Mouse (Mus musculus): ENCODE measurements around the gene Sh3pxd2b. TPM values are rescaled to one million over a fixed set of nuclear protein-coding genes. Genes with fewer than 3 reads are reported as not detected.

The Sh3pxd2b gene
- polyA plus RNA-seq, 1 experiment from 2014 or later = 25.2 TPM

- 82% methylated on average over 3 of the region's 3 CpGs for WGBS
- H3K27me3 ChIP-seq = no peaks in the 10 kb centered on the region
- ATAC-seq (ENCODE audit: low FRiP score) = no peak
- no peak overlapping the region for H3K4me3 ChIP-seq (replicated peaks)
- no peaks in the 10 kb centered on the region for H3K9me3 ChIP-seq
- no peaks in the 10 kb centered on the region for H3K36me3 ChIP-seq (replicated peaks)
- H3K4me2 ChIP-seq = no peak overlapping the region
- no peak overlapping the region for H3K9ac ChIP-seq
- no peaks in the 10 kb centered on the region; the same call in 1 of the 2 replicates for H3K4me1 ChIP-seq
- H3K27ac ChIP-seq = no peak overlapping the region
These were observed 31.6 kb upstream of the Sh3pxd2b start for GRCm38 (mm10) chr11:32316009-32316408.

GRCm38 (mm10) chr11:32320507-32321195 lies 27.0 kb upstream of the Sh3pxd2b start:
- H3K27ac ChIP-seq = no peak overlapping the region
- H3K9ac ChIP-seq = no peak overlapping the region
- no peak overlapping the region for H3K4me2 ChIP-seq
- no peaks in the 10 kb centered on the region for H3K9me3 ChIP-seq
- 0 out of 2 replicates have a peak, but pooled peaks cover 8% of the 10 kb centered on the region for H3K27me3 ChIP-seq
- no peak overlapping the region for H3K4me3 ChIP-seq (replicated peaks)
- no peaks in the 10 kb centered on the region for H3K36me3 ChIP-seq (replicated peaks)
- H3K4me1 ChIP-seq = no peaks in the 10 kb centered on the region; the same call in 1 of the 2 replicates
- WGBS = 68% methylated on average over 11 of the region's 11 CpGs
- ATAC-seq (ENCODE audit: low FRiP score) = no peak

GRCm38 (mm10) chr11:32321196-32321565 lies 26.4 kb upstream of the Sh3pxd2b start:
- H3K27me3 ChIP-seq = 0 out of 2 replicates have a peak, but pooled peaks cover 8% of the 10 kb centered on the region
- no peak for ATAC-seq (ENCODE audit: low FRiP score)
- H3K4me1 ChIP-seq = no peaks in the 10 kb centered on the region; the same call in 1 of the 2 replicates
- H3K4me3 ChIP-seq (replicated peaks) = no peak overlapping the region
- no peaks in the 10 kb centered on the region for H3K9me3 ChIP-seq
- 43% methylated on average over 8 of the region's 8 CpGs for WGBS
- H3K36me3 ChIP-seq (replicated peaks) = no peaks in the 10 kb centered on the region
- H3K9ac ChIP-seq = no peak overlapping the region
- H3K27ac ChIP-seq = no peak overlapping the region
- H3K4me2 ChIP-seq = no peak overlapping the region

DNA sequence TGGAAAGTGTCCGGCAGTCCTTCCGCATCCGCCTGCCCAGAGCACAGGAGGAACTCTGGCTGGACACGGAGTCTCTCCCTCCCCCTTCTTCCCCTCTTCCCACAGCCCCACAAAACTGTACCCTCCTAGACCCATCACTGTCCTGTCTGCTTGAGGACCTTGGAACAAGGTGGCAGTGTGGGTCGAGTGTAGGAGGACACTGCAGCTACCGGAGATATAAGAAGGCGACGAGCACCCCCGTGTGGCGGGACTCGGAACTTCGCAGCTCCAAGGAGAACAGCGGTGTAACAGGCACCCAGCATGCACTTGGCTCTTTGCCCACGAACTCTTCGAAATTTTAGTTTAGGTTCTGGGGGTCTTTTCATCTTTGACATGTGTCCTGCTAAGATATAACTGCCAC lies 23.0 kb upstream of the Sh3pxd2b start:
- Histone ChIP-seq H3K27ac (no peak overlapping the region), H3K4me3 (replicated peaks) (no peak overlapping the region), H3K4me1 (no peaks in the 10 kb centered on the region; the same call in 1 of the 2 replicates), H3K27me3 (0 out of 2 replicates have a peak, but pooled peaks cover 8% of the 10 kb centered on the region), H3K9ac (no peak overlapping the region), H3K9me3 (no peaks in the 10 kb centered on the region), H3K36me3 (replicated peaks) (no peaks in the 10 kb centered on the region), H3K4me2 (peak overlapping the region; percentile 25; the same call in 1 of the 2 replicates)
- peak; percentile 86 for ATAC-seq (ENCODE audit: low FRiP score)
- WGBS = 12% methylated on average over 15 of the region's 15 CpGs

GRCm38 (mm10) chr11:32331075-32331474 lies 16.5 kb upstream of the Sh3pxd2b start:
- Histone ChIP-seq H3K4me3 (replicated peaks) (no peak overlapping the region), H3K36me3 (replicated peaks) (no peaks in the 10 kb centered on the region), H3K9ac (no peak overlapping the region), H3K27me3 (0 out of 2 replicates have a peak, but pooled peaks cover 3% of the 10 kb centered on the region), H3K4me1 (peaks cover 6% of the 10 kb centered on the region; the same call in 1 of the 2 replicates), H3K9me3 (no peaks in the 10 kb centered on the region), H3K27ac (no peak overlapping the region), H3K4me2 (no peak overlapping the region)
- 65% methylated on average over 6 of the region's 6 CpGs for WGBS
- no peak for ATAC-seq (ENCODE audit: low FRiP score)

DNA sequence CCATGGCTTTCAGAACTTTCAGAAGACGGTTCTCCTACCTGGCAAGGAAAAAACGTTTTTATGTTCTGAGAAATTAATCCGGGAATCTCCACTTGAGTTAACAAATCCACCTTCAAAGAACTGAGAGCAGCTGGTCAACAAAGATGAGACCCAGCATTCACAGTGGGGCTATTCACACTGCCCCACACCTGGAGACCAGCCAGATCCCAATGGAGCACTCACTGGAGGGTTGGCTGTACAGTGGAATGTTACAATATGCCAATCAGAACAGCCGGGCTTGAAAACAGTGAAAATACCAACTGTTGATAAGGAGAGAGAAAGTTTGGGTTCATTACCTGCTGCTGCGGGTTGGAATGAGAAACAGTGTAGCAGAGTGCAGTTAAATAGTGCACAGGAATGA lies 15.8 kb upstream of the Sh3pxd2b start:
- Histone ChIP-seq H3K4me2 (no peak overlapping the region), H3K27me3 (0 out of 2 replicates have a peak, but pooled peaks cover 3% of the 10 kb centered on the region), H3K36me3 (replicated peaks) (no peaks in the 10 kb centered on the region), H3K9me3 (peaks cover under 1% of the 10 kb centered on the region; the same call in 1 of the 2 replicates), H3K9ac (no peak overlapping the region), H3K4me3 (replicated peaks) (no peak overlapping the region), H3K27ac (no peak overlapping the region), H3K4me1 (peaks cover 6% of the 10 kb centered on the region; the same call in 1 of the 2 replicates)
- 73% methylated on average over 5 of the region's 5 CpGs for WGBS
- no peak for ATAC-seq (ENCODE audit: low FRiP score)

- Histone ChIP-seq H3K27me3 (0 out of 2 replicates have a peak, but pooled peaks cover 3% of the 10 kb centered on the region), H3K4me1 (peaks cover 6% of the 10 kb centered on the region; the same call in 1 of the 2 replicates), H3K4me2 (no peak overlapping the region), H3K36me3 (replicated peaks) (no peaks in the 10 kb centered on the region), H3K27ac (no peak overlapping the region), H3K9me3 (peaks cover 4% of the 10 kb centered on the region; the same call in 1 of the 2 replicates), H3K4me3 (replicated peaks) (no peak overlapping the region), H3K9ac (no peak overlapping the region)
- WGBS = 84% methylated on average over 2 of the region's 2 CpGs
- ATAC-seq (ENCODE audit: low FRiP score) = no peak
These were observed 14.4 kb upstream of the Sh3pxd2b start for GRCm38 (mm10) chr11:32333235-32333634.

DNA sequence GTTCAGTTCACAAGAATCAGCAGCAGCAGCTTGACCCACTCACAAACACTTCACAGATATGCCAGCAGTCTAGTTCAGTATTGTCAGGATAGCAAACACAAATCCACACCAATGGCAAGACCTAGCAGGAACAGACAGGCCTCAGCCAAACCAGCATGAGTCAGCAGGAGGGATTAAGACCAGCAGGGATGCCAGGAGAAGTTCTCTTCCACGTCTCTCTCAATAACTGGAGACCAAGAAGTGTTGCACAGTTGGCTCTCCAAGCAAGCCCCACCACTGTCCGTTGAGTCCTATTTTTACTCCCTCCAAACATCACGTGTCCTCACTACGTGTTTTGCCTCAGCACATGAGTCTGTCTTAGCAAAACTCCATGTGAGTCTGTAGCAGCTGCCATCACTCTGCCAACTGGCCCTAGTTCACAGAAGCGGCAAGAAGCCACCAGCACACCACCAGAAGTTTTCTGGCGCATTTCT lies 11.1 kb upstream of the Sh3pxd2b start:
- H3K4me1 ChIP-seq = 0 out of 2 replicates have a peak, but pooled peaks cover 4% of the 10 kb centered on the region
- H3K4me2 ChIP-seq = no peak overlapping the region
- H3K4me3 ChIP-seq (replicated peaks) = no peak overlapping the region
- H3K27me3 ChIP-seq = 0 out of 2 replicates have a peak, but pooled peaks cover 3% of the 10 kb centered on the region
- H3K9ac ChIP-seq = no peak overlapping the region
- no peak overlapping the region for H3K27ac ChIP-seq
- no peak for ATAC-seq (ENCODE audit: low FRiP score)
- H3K36me3 ChIP-seq (replicated peaks) = no peaks in the 10 kb centered on the region
- 87% methylated on average over 6 of the region's 6 CpGs for WGBS
- peaks cover 4% of the 10 kb centered on the region; the same call in 1 of the 2 replicates for H3K9me3 ChIP-seq

- no peak overlapping the region for H3K4me2 ChIP-seq
- 77% methylated on average over 2 of the region's 2 CpGs for WGBS
- H3K4me3 ChIP-seq (replicated peaks) = no peak overlapping the region
- H3K4me1 ChIP-seq = 0 out of 2 replicates have a peak, but pooled peaks cover 4% of the 10 kb centered on the region
- H3K9me3 ChIP-seq = peaks cover 4% of the 10 kb centered on the region; the same call in 1 of the 2 replicates
- no peak for ATAC-seq (ENCODE audit: low FRiP score)
- H3K27ac ChIP-seq = no peak overlapping the region
- H3K36me3 ChIP-seq (replicated peaks) = no peaks in the 10 kb centered on the region
- no peak overlapping the region for H3K9ac ChIP-seq
- peaks cover 6% of the 10 kb centered on the region; the same call in 1 of the 2 replicates for H3K27me3 ChIP-seq
These were observed 8.5 kb upstream of the Sh3pxd2b start for GRCm38 (mm10) chr11:32339131-32339531.

DNA sequence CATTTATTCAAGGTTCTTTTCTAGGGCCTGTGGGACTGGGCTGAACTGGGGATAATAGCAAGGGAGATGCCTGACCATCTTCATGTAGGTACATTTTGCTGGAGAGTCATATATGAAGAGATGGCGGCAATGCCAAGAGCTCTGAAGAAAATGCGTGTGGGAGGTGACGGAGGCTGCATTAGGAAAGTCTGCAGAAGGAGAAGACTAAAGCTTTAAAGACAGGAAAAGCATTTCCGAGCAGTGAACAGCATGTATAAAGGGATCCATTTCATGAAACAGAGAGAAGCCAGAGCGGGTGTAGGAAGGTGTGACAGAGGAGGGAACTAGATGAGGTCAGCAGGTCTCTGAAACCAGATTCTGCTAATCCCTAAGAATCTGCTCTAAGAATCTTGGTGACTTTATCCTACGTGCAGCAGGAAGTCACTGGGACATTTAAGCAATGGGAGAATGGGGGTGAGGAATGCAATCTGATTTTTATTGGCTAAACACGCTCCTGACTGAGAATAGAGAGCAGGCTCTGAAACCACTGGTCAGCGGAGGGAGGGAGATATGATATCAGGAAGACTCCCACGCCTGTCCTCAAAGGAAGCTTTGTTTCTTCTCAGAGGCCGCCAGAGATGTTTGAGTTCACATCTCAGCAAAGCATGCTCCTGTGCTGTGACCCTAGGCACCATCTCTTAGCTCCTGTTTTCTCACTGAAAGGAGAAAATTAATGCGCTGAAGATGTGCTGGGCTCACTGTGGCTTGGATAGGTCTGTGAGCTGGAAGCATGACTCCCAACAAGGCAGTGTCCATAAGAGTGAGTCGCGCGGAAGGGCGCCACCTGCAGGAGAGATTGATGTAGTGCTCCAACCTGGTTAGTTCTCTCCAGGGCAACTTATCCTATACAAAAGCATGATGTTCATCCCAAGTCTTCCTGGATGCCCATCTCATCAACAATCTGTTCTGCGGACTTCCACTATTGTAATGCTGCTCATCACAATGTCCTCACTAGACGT lies 6.8 kb upstream of the Sh3pxd2b start:
- Histone ChIP-seq H3K4me3 (replicated peaks) (no peak overlapping the region), H3K27me3 (peaks cover 6% of the 10 kb centered on the region; the same call in 1 of the 2 replicates), H3K9me3 (peaks cover 4% of the 10 kb centered on the region; the same call in 1 of the 2 replicates), H3K9ac (no peak overlapping the region), H3K4me1 (0 out of 2 replicates have a peak, but pooled peaks cover 4% of the 10 kb centered on the region), H3K27ac (no peak overlapping the region), H3K36me3 (replicated peaks) (no peaks in the 10 kb centered on the region), H3K4me2 (no peak overlapping the region)
- WGBS = 47% methylated on average over 17 of the region's 17 CpGs
- ATAC-seq (ENCODE audit: low FRiP score) = no peak; the same call in 1 of the 2 replicates

DNA sequence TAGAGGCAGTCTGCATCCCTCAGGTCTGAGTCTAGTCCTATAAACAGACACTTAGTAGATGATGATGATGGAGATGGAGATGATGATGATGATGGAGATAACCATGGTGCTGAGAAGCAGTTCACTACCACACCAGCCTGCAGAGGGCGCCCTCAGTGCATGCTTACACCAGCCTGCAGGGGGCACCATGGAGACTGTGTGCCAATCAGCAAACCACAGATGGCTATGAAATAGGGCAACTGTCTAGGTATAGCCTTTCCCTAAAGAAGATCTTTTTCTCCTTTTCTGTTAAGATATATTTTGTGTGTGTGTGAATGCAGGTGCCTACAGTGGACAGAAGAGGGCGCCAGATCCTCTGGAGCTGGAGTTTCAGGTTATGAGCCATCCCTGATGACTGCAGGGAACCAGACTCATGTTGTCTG lies 4.8 kb upstream of the Sh3pxd2b start:
- 14% methylated on average over 2 of the region's 2 CpGs for WGBS
- H3K9me3 ChIP-seq = no peaks in the 10 kb centered on the region
- H3K36me3 ChIP-seq (replicated peaks) = no peaks in the 10 kb centered on the region
- peaks cover 11% of the 10 kb centered on the region for H3K4me1 ChIP-seq
- no peak overlapping the region for H3K9ac ChIP-seq
- no peak overlapping the region for H3K27ac ChIP-seq
- no peak overlapping the region for H3K4me3 ChIP-seq (replicated peaks)
- peaks cover 6% of the 10 kb centered on the region; the same call in 1 of the 2 replicates for H3K27me3 ChIP-seq
- ATAC-seq (ENCODE audit: low FRiP score) = no peak
- no peak overlapping the region for H3K4me2 ChIP-seq

Measured in forebrain, embryonic 12.5 days (tissue).